Mouse (Mus musculus) thymus, adult 18-20 months (tissue): ENCODE results near the gene Fgfr2.

Source experiments
- DNase-seq, 2 experiments: peaks; one replicate each; pipeline ENCODE4 v3.0.0; 2022; ENCODE audit warnings: mixed read lengths in 2 of 2

Fgfr2 gene

GRCm38 (mm10) chr7:131757922-131758321 is 1365.2 kb downstream of the Fgfr2 start:
- no peak for DNase-seq

GRCm38 (mm10) chr7:131747152-131748010 is 1375.8 kb downstream of the Fgfr2 start:
- no peak for DNase-seq

GRCm38 (mm10) chr7:131746752-131747151 is 1376.4 kb downstream of the Fgfr2 start:
- no peak for DNase-seq

GRCm38 (mm10) chr7:131743193-131743592 is 1380.0 kb downstream of the Fgfr2 start:
- DNase-seq, result no peak

GRCm38 (mm10) chr7:131722783-131723575 is 1400.2 kb downstream of the Fgfr2 start:
- DNase-seq, result no peak

GRCm38 (mm10) chr7:131722316-131722715 is 1400.8 kb downstream of the Fgfr2 start:
- DNase-seq, result no peak

GRCm38 (mm10) chr7:131718280-131718679 is 1404.9 kb downstream of the Fgfr2 start:
- no peak for DNase-seq

- DNase-seq, result no peak
Observed at GRCm38 (mm10) chr7:131713076-131713475, 1410.1 kb downstream of the Fgfr2 start.

GRCm38 (mm10) chr7:131696889-131697288 is 1426.3 kb downstream of the Fgfr2 start:
- DNase-seq, result no peak

GRCm38 (mm10) chr7:131687324-131687723 is 1435.8 kb downstream of the Fgfr2 start:
- DNase-seq, result no peak

- no peak for DNase-seq
Observed at GRCm38 (mm10) chr7:131677126-131677525, 1446.0 kb downstream of the Fgfr2 start.

GRCm38 (mm10) chr7:131670586-131670985 is 1452.6 kb downstream of the Fgfr2 start:
- no peak for DNase-seq

GRCm38 (mm10) chr7:131669326-131669725 is 1453.8 kb downstream of the Fgfr2 start:
- DNase-seq, result no peak

- no peak for DNase-seq
Observed at GRCm38 (mm10) chr7:131660726-131661125, 1462.4 kb downstream of the Fgfr2 start.

GRCm38 (mm10) chr7:131656017-131656416 is 1467.1 kb downstream of the Fgfr2 start:
- DNase-seq, result no peak

GRCm38 (mm10) chr7:131653416-131653815 is 1469.7 kb downstream of the Fgfr2 start:
- DNase-seq, result no peak

GRCm38 (mm10) chr7:131651921-131652694 is 1471.0 kb downstream of the Fgfr2 start:
- no peak for DNase-seq

- DNase-seq, result no peak
Observed at GRCm38 (mm10) chr7:131650277-131650676, 1472.9 kb downstream of the Fgfr2 start.

- no peak for DNase-seq
Observed at GRCm38 (mm10) chr7:131648276-131648675, 1474.9 kb downstream of the Fgfr2 start.

GRCm38 (mm10) chr7:131647583-131647982 is 1475.6 kb downstream of the Fgfr2 start:
- DNase-seq, result no peak

- DNase-seq, result no peak
Observed at GRCm38 (mm10) chr7:131644586-131644985, 1478.6 kb downstream of the Fgfr2 start.

GRCm38 (mm10) chr7:131644051-131644450 is 1479.1 kb downstream of the Fgfr2 start:
- no peak for DNase-seq

GRCm38 (mm10) chr7:131643341-131643840 is 1479.8 kb downstream of the Fgfr2 start:
- no peak for DNase-seq
